Mouse (Mus musculus) thymus, adult 18-20 months (tissue): ENCODE measurements around the gene Arrdc4.

Source experiments
- DNase-seq, 2 experiments: peaks; one replicate each; pipeline ENCODE4 v3.0.0; 2022; ENCODE audit warnings: mixed read lengths in 2 of 2

The Arrdc4 gene

GRCm38 (mm10) chr7:68708563-68709318 lies 40.3 kb downstream of the Arrdc4 start:
- DNase-seq, result no peak

GRCm38 (mm10) chr7:68705162-68705561 lies 43.9 kb downstream of the Arrdc4 start:
- no peak for DNase-seq

GRCm38 (mm10) chr7:68697313-68697712 lies 51.7 kb downstream of the Arrdc4 start:
- no peak for DNase-seq

DNA sequence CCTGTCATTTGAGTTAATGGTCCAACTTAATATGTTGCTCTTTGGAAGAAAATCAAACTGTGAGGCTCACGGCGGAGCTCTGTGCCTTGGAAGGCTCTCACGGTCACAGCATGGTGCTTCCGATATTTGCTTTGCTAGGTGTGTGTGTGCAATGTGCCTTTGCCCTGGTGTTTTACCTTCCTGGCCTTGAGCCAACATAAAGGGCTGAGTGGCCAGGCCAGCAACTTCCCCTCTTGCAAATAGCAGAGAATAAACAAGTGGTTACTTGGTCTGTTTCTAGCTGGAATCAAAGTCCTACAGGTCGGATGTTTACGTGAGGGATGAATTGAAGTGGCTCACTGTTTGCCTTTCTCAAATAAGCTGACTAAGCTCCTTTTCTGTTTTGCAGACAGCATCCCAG lies 52.1 kb downstream of the Arrdc4 start:
- no peak for DNase-seq

- DNase-seq, result no peak
These were observed 52.6 kb downstream of the Arrdc4 start for GRCm38 (mm10) chr7:68696446-68696845.

DNA sequence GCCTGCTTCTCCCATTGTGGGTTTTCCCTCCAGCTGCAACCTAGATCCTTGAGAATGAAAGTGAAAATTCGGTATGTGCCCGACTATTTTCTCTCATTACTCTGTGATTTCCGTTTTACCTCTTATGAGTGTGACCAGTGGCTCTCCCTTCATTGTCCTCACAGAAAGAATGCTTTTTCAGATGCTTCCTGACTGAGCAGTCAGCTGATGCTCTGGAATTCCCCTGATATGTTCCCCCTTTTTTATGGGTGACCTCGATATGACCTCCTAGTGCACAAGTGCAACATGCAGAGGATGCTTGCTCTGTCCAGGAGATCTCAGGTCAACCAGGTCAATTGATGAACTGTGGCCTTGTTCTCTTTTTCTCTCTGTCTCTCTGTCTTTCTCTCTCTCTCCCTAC lies 56.3 kb downstream of the Arrdc4 start:
- no peak for DNase-seq

DNA sequence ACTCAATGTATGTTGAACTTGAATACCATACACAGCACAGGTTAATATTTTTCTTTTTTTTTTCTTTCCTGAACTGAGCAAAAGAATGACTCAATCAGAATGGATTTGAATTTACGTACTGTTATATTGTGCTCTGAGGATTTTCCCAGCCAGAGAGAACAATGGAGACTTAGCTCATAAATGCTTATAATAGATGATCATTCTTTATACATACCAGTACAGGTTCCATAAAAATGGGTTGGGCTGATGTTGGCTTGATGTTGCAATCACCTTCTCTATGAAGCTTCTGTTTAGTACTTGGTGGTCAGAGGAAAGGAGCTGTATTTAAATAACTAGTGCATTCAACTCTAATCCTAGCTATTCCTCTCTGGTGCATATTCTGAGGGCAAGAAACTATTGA lies 57.6 kb downstream of the Arrdc4 start:
- no peak for DNase-seq

- DNase-seq, result no peak
These were observed 61.9 kb downstream of the Arrdc4 start for GRCm38 (mm10) chr7:68687140-68687611.
